Mouse (Mus musculus): Measurements from ENCODE around the gene Afap1l2.

Gene Afap1l2

GRCm38 (mm10) chr19:57007781-57008710 lies at the start of gene Afap1l2:
Gene Afap1l2 (minus strand): TSS chr19:57008228.
- peak; percentile 30 to 37 for DNase-seq

DNA sequence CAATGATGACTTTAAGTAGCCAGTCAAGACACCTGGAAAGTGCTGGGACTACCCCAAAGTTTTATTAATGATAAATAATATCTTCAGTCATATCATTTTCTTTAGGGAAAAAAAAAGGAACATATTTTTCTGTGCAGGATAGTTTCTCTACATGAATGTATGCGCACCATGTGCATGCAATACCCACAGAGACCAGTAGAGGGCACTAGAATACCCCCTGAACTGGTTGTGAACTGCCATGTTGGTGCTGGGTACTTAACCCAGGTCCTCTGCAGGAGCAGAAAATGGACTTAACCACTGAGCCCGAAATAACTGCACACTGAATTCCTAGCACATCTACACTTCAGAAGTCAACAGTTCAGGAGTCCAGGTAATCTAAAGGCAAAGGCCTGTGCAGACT lies 49.5 kb upstream of the Afap1l2 start:
- peak; percentile 29 to 44 for DNase-seq

GRCm38 (mm10) chr19:57055215-57056120 lies 47.4 kb upstream of the Afap1l2 start:
- DNase-seq, result no peak

GRCm38 (mm10) chr19:57052959-57053358 lies 44.9 kb upstream of the Afap1l2 start:
- no peak for DNase-seq

DNA sequence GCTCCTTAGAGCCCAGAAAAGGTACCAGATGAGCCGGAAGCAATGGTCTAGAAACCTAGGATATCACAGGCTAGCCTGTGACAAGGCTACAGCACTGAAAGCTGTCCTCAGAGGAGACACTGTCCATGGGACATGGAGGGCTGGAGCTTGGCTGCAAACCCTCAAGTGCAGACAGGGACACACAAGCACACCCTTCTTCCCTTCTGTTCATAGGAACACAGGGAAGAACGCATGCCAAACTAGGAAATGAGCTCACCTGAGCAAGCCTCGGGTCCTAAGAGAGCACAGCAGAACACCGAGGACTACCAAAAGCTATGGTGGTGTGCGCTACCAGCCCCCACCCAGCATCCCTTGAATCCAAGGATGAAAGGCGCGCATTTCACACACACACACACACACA lies 44.0 kb upstream of the Afap1l2 start:
- no peak for DNase-seq

- no peak for DNase-seq
Measured at GRCm38 (mm10) chr19:57049592-57050090, 41.6 kb upstream of the Afap1l2 start.

DNA sequence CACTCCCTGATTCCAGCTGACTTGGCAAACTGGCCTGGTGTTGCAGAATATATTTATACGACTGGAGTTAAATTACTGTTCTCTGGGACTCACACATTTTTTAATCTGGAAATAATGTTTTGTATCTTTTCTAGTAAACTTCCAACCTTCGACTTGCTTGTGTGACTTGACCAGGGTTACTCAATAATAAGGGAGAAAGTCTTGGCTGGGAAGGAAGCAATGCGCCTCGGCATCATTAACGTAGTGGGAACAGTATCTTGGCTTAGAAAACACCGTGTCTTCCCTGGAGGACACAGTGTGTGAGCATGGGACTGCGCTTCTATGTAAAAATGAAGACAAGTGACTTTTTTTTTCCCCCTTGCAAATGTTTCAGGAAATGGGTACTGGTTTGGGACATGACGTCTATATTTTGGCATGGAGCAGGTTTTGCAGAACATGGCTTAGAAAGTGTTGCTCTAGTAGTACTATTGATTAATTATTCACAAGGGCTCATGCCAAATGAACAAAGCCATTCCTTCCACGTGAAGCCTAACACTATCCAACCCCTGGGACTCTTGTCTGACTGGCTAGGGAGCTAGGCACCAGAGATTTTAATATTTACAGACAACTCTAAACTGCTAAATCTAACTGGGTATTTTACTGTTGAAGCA lies 39.8 kb upstream of the Afap1l2 start:
- no peak for DNase-seq

- DNase-seq, result peak; percentile 42 to 51
Measured at GRCm38 (mm10) chr19:57039258-57039657, 31.2 kb upstream of the Afap1l2 start.

DNA sequence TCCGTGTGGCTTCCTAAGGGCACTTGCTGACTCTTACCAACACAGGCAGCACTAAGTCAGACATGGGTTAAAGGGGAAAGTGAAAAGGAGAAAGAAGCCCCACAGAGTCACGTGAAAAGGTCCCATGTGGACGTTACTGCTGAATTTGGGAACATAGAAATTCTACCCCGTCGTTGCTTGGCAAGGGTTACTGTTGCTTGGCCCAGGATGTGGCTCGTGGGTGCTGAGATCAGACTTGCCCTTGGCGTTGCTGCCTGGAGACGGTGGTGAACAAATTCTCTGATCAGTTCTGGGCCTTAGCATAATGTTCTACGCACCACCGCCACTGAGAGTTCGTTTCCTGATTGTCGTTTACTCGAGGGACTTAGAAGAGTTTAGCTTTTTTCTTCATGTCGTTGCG lies 28.8 kb upstream of the Afap1l2 start:
- no peak for DNase-seq

- DNase-seq, result peak; percentile 64 to 65
Measured at GRCm38 (mm10) chr19:57031582-57031981, 23.6 kb upstream of the Afap1l2 start.

- no peak for DNase-seq
Measured at GRCm38 (mm10) chr19:57029461-57029860, 21.4 kb upstream of the Afap1l2 start.

DNA sequence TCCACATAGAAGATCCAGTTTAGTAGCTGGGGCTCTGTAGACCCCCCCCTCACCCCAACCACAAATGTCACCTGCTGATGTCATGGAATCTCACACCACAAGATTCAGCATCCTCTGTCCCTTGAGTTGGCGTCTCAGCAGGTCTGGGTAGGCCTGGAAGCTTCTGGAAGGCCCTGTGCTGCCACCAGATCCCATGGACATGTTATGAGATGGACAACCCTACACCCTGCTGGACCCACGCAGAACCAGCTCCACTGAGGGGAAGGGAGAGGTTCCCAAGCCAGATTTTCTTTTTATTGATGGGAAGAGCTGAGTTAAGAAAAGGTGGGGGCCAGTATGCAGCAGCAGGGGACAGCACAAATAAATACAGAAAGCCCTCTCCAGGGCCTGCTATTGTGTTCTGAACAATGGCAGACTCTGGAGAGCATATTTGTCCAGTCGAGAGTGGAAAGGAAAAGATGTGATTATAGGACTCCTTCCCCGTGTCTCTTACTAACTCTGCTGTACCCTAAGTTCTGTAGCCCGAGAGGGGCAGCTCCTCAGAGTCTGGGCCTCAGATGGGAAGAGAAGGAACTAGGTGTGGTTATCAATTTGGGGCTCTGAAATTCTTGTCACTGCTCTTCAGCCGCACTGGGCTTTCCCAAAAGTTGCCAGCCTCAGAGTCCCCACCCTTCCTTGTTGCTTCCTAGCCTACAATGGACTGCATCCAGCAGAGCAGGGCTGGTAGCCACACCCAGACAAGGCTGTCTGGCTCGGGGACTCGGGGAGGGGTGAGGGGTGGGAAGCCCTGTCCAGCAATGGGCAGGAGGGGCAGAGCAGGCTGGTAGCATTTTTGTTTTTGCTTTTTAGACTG lies 20.5 kb upstream of the Afap1l2 start:
- no peak for DNase-seq

DNA sequence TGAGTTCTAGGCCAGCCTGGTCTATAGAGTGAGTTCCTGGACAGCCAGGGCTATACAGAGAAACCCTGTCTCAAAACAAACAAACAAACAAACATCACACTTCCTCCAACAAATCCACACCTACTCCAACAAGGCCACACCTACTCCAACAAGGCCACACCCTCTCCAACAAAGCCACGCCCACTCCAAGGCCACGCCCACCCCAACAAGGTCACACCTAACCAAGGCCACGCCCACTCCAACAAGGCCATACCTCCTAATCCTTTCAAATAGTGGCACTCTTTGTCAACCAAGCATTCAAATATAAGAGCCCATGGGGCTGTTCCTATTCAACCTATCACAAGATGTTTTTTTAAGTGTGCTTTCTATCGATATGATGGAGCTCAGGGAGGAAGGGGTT lies 18.5 kb upstream of the Afap1l2 start:
- DNase-seq, result peak; percentile 28 to 41

DNA sequence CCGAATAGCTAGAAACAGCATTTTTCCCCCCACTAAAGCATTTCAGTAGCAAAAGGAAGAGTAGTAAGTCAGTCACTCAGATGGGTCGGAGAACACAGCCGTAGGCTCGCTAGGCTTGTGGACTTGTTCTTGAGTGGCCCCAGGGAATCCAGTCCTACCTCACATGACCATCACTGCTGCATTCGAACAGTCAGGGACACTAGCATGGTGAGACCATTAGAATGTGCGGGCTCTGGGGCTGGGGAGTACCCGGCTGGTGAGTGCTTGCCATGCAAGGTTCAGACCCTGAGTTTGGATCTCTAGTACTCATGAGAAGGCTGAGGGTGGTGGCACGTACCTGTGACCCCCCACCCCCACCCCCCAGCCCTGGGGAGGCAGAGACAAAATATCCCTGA lies 9.8 kb upstream of the Afap1l2 start:
- no peak for DNase-seq

DNA sequence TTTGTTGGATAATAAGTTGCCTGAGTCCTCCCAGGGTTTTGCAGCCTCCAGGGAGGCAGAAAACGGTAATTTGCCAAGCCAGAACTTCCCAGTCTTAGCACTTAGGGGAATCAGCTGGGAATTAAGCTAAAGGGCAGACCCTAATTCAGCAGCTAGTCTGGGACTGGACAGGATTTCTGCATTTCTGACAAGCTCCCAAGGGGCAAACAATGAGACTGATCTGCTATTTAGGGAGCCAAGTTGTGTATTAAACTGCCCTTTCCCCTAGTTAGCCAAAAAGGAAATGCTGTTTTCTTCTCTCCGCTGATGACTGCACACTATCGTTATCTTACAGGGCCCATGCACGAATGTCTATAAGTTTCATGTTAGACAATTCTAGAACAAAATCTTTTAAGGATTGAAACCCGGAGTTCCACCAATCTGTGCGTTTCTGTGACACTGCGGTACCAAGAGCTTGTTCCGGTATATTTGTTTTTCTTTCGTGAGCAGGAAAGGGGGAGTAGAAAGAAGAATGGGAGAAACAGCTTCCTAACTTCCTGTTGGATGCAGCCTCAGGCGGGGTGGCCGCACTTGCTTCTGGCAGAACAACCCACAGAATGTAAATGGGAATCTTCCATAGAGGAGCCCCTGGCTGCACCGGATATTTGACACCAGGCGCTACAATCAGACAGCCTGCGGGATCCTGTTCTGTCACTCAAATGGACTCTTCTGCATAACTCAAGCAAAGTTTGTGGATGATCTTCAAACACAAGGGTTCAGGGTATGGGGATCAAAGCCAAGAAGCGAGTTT lies 9.2 kb upstream of the Afap1l2 start:
- DNase-seq, result no peak

- DNase-seq, result peak; percentile 54 to 63
Measured at GRCm38 (mm10) chr19:57014808-57015207, 6.8 kb upstream of the Afap1l2 start.

- peak; percentile 50 to 55 for DNase-seq
Measured at GRCm38 (mm10) chr19:57013271-57013677, 5.2 kb upstream of the Afap1l2 start.

- peak in 1 of 2 experiments; percentile 21 for DNase-seq
Measured at GRCm38 (mm10) chr19:57012068-57012467, 4.0 kb upstream of the Afap1l2 start.

GRCm38 (mm10) chr19:57010064-57010463 lies 2.0 kb upstream of the Afap1l2 start:
- DNase-seq, result no peak

DNA sequence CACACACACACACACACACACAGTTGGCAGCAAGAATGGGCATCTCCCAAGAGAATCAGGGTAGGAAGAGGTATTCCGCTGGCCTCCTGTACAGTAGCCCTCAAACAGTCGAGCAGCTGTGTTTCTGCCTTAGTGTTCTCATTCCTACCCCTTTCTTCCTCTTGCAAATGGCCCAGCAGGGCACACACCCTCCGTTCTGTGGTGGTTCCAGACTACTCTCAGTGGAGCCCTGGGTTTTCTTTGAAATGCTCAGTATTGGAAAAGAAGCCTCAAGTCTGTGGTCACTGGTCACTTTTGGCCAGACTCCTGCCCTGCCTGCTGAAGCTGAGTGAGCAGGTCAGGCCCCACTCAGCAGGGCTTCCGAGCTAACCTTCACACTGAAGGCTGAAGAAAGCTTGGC lies 1.6 kb upstream of the Afap1l2 start:
- DNase-seq, result no peak

DNA sequence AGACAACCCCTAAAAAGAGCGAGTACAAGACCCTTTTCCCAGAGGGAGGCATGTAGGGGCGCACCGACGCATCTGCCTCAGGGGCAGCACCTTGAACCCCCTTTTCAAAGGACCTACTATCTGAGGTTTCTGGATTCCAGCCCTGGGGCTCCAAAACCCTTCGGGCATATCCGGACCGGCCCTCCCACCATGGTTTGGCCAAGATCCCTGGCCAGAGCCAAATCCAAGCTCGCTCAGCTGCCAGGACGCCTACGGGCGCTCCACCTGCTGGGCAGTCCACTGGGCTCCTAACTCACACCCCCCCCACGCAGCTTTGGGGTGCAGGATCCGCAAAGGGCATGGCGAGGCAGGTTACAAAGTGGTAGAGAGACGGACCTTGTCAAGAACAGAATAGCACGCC lies 737 bp downstream of the Afap1l2 start:
- DNase-seq, result no peak

Measured in B cell, adult 2 months (primary cell).